Mouse (Mus musculus) left cerebral cortex, adult 9 months (tissue): ENCODE measurements around the gene Bcas2.
"Not testable (repeated sequence)": the region's sequence is repeated elsewhere in the genome, so short reads cannot be mapped to it uniquely, and the experiment has no call there.

ENCODE experiments used
- DNase-seq, 2 experiments: peaks; one replicate each; pipeline ENCODE4 v3.0.0; 2022; ENCODE audit warnings: low spot score in 2 of 2

Bcas2 gene

DNA sequence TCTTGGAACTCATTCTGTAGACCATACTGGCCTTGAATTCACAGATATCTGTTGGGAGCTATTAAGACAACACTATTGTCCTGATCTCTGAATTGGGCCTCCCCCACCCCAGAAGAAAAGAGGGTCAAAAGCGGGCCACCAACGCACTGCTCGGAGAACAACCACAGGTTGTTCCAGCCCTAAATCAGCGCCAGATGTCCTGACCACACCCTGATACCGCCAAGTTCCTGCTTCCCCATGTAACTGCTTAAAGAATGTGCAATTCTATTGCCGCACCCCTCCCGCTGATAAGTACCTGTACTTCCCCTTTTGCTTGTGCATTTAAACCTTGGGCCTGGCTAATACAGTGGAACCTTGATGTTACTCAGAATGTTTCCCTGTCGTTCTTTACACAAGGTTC, 43.9 kb downstream of the Bcas2 start:
- DNase-seq: not testable (repeated sequence)

DNA sequence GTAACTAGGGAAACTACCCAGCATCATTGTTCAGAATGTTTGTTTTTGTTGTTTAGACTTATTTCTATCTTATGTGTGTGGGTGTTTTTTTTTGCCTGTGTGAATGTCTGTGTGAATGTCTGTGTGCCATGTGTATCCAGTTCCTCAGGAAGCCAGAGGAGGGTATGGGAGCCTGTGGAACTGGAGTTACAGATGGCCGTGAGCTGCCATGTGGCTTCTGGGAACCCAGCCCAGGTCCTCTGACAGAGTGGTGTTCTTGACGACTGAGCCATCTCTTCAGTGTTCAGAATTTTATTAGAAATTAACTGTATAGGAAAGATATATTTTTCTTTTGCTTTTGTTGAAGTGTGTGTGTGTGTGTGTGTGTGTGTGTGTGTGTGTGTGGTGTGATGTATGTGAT, 50.0 kb downstream of the Bcas2 start:
- peak in 1 of 2 experiments; percentile 8 for DNase-seq

GRCm38 (mm10) chr3:103223752-103224151, 52.3 kb downstream of the Bcas2 start:
- DNase-seq: no peak

DNA sequence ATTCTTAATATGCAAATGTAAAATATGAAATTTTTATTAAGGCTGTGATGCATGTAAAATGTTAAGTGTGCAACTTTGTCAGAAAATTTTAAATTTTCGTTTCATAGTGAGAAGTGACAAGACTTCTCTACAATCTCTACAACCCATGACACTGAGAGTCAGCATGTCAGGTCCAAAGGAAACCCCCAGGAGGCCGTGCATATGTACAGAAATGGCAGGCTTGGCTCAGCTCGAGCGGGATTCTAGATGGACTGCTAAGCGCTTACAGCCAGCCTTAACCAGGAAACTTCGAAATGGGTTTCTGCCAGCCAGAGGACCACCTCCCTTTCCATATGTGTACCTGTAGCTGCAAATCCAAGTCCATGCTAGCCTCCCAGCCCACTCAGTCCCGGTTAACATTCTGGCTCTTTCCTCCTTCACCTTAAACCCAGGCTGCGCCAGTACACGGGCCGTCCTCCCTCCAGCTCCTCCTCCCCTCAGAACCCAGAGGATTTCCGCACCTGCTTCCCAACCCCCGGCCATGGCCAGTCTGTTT, 52.8 kb downstream of the Bcas2 start:
- no peak for DNase-seq

GRCm38 (mm10) chr3:103227729-103228128, 56.3 kb downstream of the Bcas2 start:
- no peak for DNase-seq
